8 mouse cellular contexts compared by ENCODE assay signal in genomic region chr13:75236424-75236823, GRCm38 (mm10).
DNase-seq lines count a peak whose midpoint lies in the region.
"Had no signal": no experiment of that assay in that cellular context is flagged by ENCODE, and none has a peak within 500 bp of the region (broad histone marks: within the 10 kb centered on the region; RNA-seq: fewer than 3 reads in every experiment).

No protein-coding gene starts in this region.

- peak; percentile 22 for DNase-seq in layer of hippocampus, adult 11-12 months (ENCODE audit: low spot score)
- no peak for DNase-seq in layer of hippocampus, adult 9-10 months (ENCODE audit: low spot score)
- DNase-seq in Muller cell, postnatal 12 days (ENCODE audit: inconsistent ontology term): peak; percentile 30
- DNase-seq in cerebellum, postnatal 25 days: peak; percentile 43 to 71
- peak; percentile 13 to 17 for DNase-seq in kidney, postnatal 4 days
- DNase-seq in yolk sac, embryonic 10.5 days (ENCODE audit: low spot score): no peak
- DNase-seq in spleen, postnatal 36 days (ENCODE audit: low spot score in 2 of 2): no peak
- DNase-seq: thymus, postnatal 14 days had no signal

Comparison
In these comparisons a context has a peak if more than half of its experiments do, and no peak if none do; other contexts are left out.
1. DNase-seq: peak in layer of hippocampus, adult 11-12 months (single experiment), Muller cell, postnatal 12 days (single experiment), cerebellum, postnatal 25 days (2 of 2) and kidney, postnatal 4 days (2 of 2); none in layer of hippocampus, adult 9-10 months (single experiment), yolk sac, embryonic 10.5 days (single experiment) and spleen, postnatal 36 days (0 of 2).